Mouse (Mus musculus) liver, embryonic 14.5 days (tissue): ENCODE results near the gene Calcb. TPM values are rescaled to one million over a fixed set of nuclear protein-coding genes. Genes with fewer than 3 reads are reported as not detected.

ENCODE experiments used
- ATAC-seq: fragments of 200-750 bp; cut with Nextera tagmentation; 2 replicates; pipeline ENCODE4 v1.8.0; 2017; ENCODE audit warnings: moderate number of reproducible peaks, mild to moderate bottlenecking, moderate library complexity; ENCODE audit not compliant: insufficient read depth
- DNase-seq, 3 experiments: peaks; one replicate each; pipeline ENCODE4 v3.0.0-alpha.2; 2012 to 2013; ENCODE audit warnings: low read depth in 3 of 3, low spot score in 3 of 3
- H3K27ac ChIP-seq: fragments of 300-500 bp; sonication (generic); 2 replicates; pipeline ENCODE4 v1.5.1; 2014; ENCODE audit warnings: moderate library complexity, mild to moderate bottlenecking, control low read depth, inconsistent platforms
- H3K27me3 ChIP-seq: fragments of 300-500 bp; sonication (generic); 2 replicates; pipeline ENCODE4 v1.6.1; 2014; ENCODE audit warnings: mild to moderate bottlenecking, low read length, moderate library complexity; ENCODE audit not compliant: control insufficient read depth, insufficient read depth
- H3K36me3 ChIP-seq: fragments of 300-500 bp; sonication (generic); replicated peaks from 2 replicates; pipeline ENCODE4 v1.6.1; 2014; ENCODE audit warnings: low read depth; ENCODE audit not compliant: control insufficient read depth, insufficient read depth
- H3K4me1 ChIP-seq, 2 experiments: fragments of 200-500 bp in 1 of 2; fragments of 300-500 bp in 1 of 2; sonication (generic) in 1 of 2; replicated peaks; 2 replicates each; pipeline ENCODE4 v1.6.1; 2012 to 2014; ENCODE audit warnings: antibody characterized with exemption in 1 of 2, inconsistent platforms in 1 of 2, low read length in 1 of 2; ENCODE audit not compliant: control insufficient read depth in 2 of 2, insufficient read depth in 2 of 2
- H3K4me2 ChIP-seq: fragments of 300-500 bp; sonication (generic); 2 replicates; pipeline ENCODE4 v1.6.1; 2014; ENCODE audit warnings: low read depth, mild to moderate bottlenecking, control low read depth, moderate library complexity
- H3K4me3 ChIP-seq, 2 experiments: fragments of 200-500 bp in 1 of 2; fragments of 300-500 bp in 1 of 2; sonication (generic) in 1 of 2; 2 replicates each; pipeline ENCODE4 v1.5.1; 2012 to 2014; ENCODE audit warnings: low read depth in 2 of 2, low read length in 2 of 2, mild to moderate bottlenecking in 2 of 2, control low read depth in 1 of 2, inconsistent platforms in 1 of 2, moderate library complexity in 1 of 2; ENCODE audit not compliant: insufficient read depth in 1 of 2
- H3K9ac ChIP-seq: fragments of 300-500 bp; sonication (generic); replicated peaks from 2 replicates; pipeline ENCODE4 v1.6.1; 2014; ENCODE audit warnings: mild to moderate bottlenecking, control low read depth, moderate library complexity
- H3K9me3 ChIP-seq: fragments of 300-500 bp; sonication (generic); 2 replicates; pipeline ENCODE4 v1.6.1; 2016; ENCODE audit warnings: low read length, mixed read lengths; ENCODE audit not compliant: control insufficient read depth
- CTCF ChIP-seq: IDR thresholded peaks from 2 replicates; pipeline ENCODE4 v1.5.1; 2016; ENCODE audit warnings: antibody characterized with exemption, low read depth, control low read depth
- EP300 ChIP-seq: IDR thresholded peaks from 2 replicates; pipeline ENCODE4 v1.6.1; 2016; ENCODE audit warnings: antibody characterized with exemption, low read depth
- WGBS: fragments of 180-500 bp; shearing (Covaris S2); extraction: QIAGEN DNeasy Blood & Tissue Kit; methylation state at CpG from one replicate; pipeline ENCODE4 v1.1.7; 2014; ENCODE audit not compliant: insufficient replicate concordance; 5-methylcytosine and 5-hydroxymethylcytosine counted together
- polyA plus RNA-seq, 2 experiments: library from polyadenylated mRNA; depleted of rRNA in 1 of 2; stranded (reverse) in 1 of 2; unstranded in 1 of 2; fragments of >200 nt; fragmentation: Nextera tagmentation in 1 of 2; extraction: Ambion mirVana in 1 of 2; gene quantifications; 2 replicates each; pipeline versions ENCODE4 v1.2.1 to v1.2.3; 2012 to 2014

Gene Calcb
- polyA plus RNA-seq, 2 experiments = not detected

DNA sequence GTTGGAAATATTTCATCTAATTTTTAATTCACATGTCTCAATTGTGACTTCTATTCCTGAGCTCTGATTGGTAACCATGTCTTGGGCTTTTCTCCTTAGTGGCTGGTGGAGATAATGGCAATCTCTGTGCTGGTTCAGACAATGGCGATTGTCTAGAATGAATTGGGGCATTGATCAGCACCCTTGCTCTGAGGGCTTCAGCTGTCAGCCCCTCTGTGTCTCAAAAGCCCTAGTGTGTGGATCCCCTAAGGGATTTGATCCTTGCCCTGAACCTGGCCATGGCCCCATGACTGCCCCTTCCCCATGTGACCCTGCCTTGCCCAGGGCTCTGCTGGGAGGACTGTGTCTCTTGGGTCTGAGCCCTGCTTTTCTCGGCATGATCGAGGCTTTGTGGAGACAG, 29.2 kb downstream of the Calcb start:
- no peaks in the 10 kb centered on the region for H3K9me3 ChIP-seq
- no peak overlapping the region for H3K4me2 ChIP-seq
- no peaks in the 10 kb centered on the region for H3K4me1 ChIP-seq
- no peak overlapping the region for H3K4me3 ChIP-seq
- WGBS = 52% methylated on average over 3 of the region's 3 CpGs
- no peak for ATAC-seq
- DNase-seq = no peak
- no peaks in the 10 kb centered on the region for H3K27me3 ChIP-seq
- no peak overlapping the region for H3K9ac ChIP-seq
- H3K36me3 ChIP-seq = no peaks in the 10 kb centered on the region
- TF ChIP-seq CTCF = no peak
- no peak for TF ChIP-seq EP300
- H3K27ac ChIP-seq = no peak overlapping the region

- Histone ChIP-seq H3K27me3 (no peaks in the 10 kb centered on the region), H3K4me1 (no peaks in the 10 kb centered on the region), H3K4me2 (no peak overlapping the region), H3K4me3 (no peak overlapping the region), H3K9ac (no peak overlapping the region), H3K36me3 (no peaks in the 10 kb centered on the region), H3K9me3 (no peaks in the 10 kb centered on the region), H3K27ac (no peak overlapping the region)
- TF ChIP-seq CTCF (no peak), EP300 (no peak)
- 36% methylated on average over 4 of the region's 4 CpGs for WGBS
- no peak for ATAC-seq
- DNase-seq = no peak
These were observed 29.8 kb downstream of the Calcb start for GRCm38 (mm10) chr7:114748239-114748638.

GRCm38 (mm10) chr7:114753471-114753870, 35.0 kb downstream of the Calcb start:
- WGBS = 47% methylated on average over 2 of the region's 2 CpGs
- no peak overlapping the region for H3K27ac ChIP-seq
- H3K9me3 ChIP-seq = no peaks in the 10 kb centered on the region
- ATAC-seq = no peak
- H3K27me3 ChIP-seq = no peaks in the 10 kb centered on the region
- TF ChIP-seq CTCF (no peak), EP300 (no peak)
- no peak overlapping the region for H3K9ac ChIP-seq
- H3K4me1 ChIP-seq = no peaks in the 10 kb centered on the region
- no peak overlapping the region for H3K4me3 ChIP-seq
- no peak overlapping the region for H3K4me2 ChIP-seq
- no peak for DNase-seq
- no peaks in the 10 kb centered on the region for H3K36me3 ChIP-seq

DNA sequence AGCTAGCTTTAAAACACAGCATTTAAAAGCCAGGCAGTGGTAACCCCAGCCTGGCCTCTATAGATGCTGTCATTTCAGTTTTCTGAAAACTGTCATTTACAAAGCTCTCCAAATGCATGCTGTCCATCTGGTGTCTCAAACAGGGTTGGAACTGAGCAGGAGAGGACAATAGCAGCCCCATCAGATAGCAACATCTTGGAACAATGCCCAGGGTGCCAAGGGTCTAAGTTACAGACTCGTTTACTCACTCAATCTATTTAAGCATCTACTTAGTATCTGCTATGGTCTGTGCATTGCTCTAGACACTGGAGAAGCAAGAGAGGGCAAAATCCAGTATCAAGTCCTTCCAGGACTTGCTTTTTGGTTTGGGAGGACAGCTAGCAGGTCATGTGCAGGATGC, 35.8 kb downstream of the Calcb start:
- WGBS = 8% methylated on average over 1 of the region's 1 CpGs
- Histone ChIP-seq H3K9me3 (no peaks in the 10 kb centered on the region), H3K27me3 (no peaks in the 10 kb centered on the region), H3K36me3 (no peaks in the 10 kb centered on the region), H3K9ac (no peak overlapping the region), H3K4me3 (no peak overlapping the region), H3K4me1 (no peaks in the 10 kb centered on the region), H3K27ac (no peak overlapping the region), H3K4me2 (no peak overlapping the region)
- TF ChIP-seq CTCF (no peak), EP300 (no peak)
- no peak for DNase-seq
- ATAC-seq = no peak

DNA sequence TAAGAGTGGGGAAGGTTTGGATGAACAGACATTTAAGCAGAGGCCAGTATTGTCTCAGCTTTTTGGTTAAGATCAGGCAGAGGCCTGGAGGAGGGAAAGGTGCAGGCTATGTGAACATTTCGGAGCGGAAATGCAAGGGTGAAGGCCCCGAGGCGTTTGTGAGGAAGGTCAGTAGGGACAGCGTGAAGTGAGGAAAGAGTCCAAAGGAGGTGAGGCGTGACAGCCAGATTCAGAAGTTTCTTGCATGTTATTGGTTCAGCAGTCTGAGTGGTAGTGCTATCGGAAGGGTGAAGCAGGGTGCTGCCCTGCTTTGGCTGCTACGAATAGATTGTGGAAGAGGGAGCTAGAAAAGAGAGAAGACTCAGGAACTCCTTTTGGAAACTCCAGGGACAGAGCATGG, 36.2 kb downstream of the Calcb start:
- DNase-seq = no peak
- no peak for ATAC-seq
- H3K4me2 ChIP-seq = no peak overlapping the region
- H3K27ac ChIP-seq = no peak overlapping the region
- TF ChIP-seq EP300 (no peak), CTCF (no peak)
- H3K36me3 ChIP-seq = no peaks in the 10 kb centered on the region
- H3K9me3 ChIP-seq = no peaks in the 10 kb centered on the region
- H3K27me3 ChIP-seq = no peaks in the 10 kb centered on the region
- no peak overlapping the region for H3K4me3 ChIP-seq
- WGBS = 62% methylated on average over 8 of the region's 8 CpGs
- H3K9ac ChIP-seq = no peak overlapping the region
- H3K4me1 ChIP-seq = no peaks in the 10 kb centered on the region
